Mouse (Mus musculus): ENCODE results near the gene Ift88.
A peak's percentile ranks its signal among the peaks of the same experiment; 100 is the strongest.
"Not testable (repeated sequence)": the region's sequence is repeated elsewhere in the genome, so short reads cannot be mapped to it uniquely, and the experiment has no call there.

The Ift88 gene

DNA sequence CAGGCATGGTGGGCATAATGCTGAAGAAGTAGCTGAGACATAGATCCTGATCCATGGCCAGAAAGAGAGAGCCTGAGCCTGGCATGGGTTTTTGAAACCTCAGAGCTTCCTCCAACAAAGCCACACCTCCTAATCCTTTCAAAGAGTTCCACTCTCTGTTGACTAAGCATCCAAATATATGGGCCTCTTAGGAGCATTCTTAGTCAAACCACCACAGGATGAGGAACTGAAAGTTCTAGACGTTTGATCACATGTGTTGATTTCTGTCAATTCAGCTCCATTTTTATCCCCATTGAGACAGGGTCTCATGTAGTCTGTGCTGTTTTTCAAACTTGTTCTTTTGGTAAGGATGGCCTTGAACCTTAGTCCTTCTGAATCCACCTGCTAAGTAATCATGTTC, 28.7 kb downstream of the Ift88 start:
- no peak for DNase-seq (ENCODE audit: low spot score)

DNA sequence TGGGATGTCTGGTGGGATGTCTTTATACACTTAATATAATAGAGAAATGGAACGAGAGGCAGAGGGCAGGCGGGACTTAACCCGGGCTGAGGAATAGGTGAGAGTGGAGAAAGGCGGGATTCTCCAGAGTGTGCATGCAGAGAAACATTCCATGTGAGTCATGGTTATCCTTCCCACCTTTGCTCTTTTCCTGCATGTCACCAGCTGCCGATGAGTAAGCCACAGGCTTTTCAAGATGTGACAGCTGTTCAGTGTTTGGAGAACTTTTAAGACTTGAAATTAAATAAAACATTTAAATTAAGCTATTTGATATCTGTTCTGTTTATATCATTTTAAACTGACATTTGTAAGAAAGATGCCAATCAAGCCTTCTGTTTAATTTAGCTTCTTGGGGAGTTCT, 36.0 kb downstream of the Ift88 start:
- DNase-seq (ENCODE audit: low spot score), result no peak

DNA sequence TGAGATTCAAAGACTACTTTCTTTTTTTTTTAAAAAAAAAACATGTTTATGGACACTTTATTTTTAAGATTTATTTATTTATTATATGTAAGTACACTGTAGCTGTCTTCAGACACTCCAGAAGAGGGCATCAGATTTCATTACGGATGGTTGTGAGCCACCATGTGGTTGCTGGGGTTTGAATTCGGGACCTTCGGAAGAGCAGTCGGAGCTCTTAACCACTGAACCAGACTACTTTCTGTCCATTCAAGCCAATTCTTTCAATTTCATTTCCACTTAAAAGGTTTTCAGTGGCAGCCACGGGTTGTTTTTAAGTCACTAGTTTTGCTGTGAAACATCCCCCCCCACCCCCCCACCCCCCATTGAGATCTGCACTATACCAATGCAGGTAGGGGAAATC, 36.5 kb downstream of the Ift88 start:
- not testable (repeated sequence) for DNase-seq (ENCODE audit: low spot score)

DNA sequence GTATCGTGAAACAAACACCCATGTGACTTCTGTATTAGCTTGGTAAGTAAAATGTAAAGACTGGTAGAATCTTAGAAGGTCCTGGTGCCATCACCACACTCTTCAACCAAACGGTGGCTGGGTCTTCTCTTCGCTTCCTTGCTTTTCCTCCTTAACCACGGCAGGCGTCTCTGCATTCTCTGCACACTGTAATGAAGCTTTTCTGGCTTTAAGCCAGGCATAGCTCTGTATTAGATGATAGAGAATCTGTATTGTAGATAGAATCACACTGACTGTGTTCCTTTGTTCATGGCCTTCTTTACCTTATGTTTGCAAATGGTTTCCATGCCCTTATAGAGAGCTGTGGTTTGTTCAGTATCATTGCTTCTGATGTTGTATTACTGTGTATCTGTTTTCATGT, 39.0 kb downstream of the Ift88 start:
- DNase-seq (ENCODE audit: low spot score), result no peak

DNA sequence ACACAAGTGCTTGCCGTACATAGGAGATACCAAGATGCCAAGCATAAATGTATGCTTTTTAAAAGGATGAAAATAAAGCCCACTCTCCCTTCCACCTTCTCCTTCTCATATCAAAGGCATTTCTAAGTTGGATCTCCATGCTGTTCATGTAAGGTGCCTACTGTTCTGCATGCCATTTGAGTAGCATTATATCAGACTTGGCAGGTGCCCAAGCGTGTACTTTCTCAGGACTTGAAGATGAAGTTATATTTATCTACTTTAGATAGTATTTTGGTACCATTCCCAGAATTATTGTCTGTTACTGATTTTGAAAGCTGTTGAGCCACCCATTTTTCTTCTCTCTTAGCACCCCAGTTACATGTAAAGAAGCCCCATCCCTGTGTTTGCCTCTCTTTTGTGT, 51.2 kb downstream of the Ift88 start:
- no peak for DNase-seq (ENCODE audit: low spot score)

DNA sequence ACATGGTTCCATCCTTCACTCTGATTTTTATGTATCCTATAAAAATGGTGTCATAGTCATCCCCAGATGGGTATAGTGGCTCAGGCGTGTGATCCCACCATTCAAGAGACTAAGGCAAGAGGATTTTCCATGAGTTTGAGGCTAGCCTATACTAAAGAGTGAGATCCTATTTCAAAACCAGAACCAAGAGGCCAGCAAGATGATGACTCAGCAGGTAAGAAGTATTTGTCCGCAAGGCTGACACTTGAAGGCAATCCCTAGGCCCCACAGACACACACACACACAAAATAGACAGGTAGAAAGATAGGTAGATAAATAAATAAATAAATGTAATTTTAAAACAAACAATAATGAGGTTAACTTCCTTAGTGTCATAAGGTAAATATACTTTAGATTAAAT, 58.4 kb downstream of the Ift88 start:
- no peak for DNase-seq (ENCODE audit: low spot score)

DNA sequence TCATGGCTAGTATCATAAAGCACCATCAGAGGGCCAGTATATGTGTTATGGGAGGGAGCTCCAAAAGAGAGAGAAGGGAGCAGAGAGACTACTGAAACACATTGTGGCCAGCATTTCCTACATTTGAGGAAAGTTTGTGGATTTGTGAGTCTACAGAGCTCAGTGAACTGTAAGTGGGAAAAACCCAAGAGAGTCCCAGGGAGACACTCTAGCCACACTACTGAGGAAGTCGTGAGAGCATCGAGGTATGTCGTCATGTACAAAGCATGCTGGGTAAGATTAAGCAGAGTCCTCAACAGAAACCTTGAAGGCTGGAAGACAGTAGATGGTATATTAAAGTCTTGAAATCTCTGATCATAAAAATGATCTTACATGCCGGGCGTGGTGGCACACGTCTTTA, 60.3 kb downstream of the Ift88 start:
- DNase-seq (ENCODE audit: low spot score), result no peak

DNA sequence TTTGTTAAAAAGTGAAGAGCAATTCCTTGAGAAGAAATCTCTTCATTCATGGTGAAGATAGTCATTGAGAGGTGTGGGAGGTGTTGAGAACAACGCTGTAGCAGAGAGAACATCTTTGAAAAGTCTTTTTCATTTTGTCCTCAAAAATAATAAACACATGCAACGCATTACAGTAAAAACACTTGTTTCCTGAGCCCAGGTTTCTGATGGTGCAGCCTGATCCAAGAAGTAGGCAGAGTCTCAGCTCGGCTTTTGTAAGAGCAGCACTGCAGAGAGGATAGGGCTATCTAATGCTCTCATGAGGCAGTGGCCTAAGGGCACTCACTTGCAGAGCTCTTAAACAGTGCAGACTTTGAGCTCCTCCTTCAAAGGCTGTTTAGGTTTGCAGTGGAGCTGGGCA, 65.8 kb downstream of the Ift88 start:
- DNase-seq (ENCODE audit: low spot score), result no peak

DNA sequence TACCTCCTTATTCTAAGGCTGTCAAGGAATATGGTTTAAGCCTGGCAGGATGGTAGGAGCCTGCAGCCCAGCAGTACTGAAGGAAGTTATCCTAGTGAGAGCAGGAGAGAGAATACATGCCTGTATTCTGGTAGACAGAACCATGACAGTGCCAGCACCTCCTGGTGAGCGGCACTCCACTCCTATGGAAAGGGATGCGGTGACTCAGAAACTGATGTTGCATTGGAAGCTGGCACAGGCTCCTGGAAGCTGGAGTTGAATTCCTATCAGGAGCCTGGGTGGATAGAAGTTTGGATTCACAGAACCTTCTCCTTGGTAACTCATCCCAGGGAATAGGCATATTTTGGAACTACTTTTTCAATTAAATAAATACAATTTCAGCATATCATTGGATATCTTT, 70.0 kb downstream of the Ift88 start:
- no peak for DNase-seq (ENCODE audit: low spot score)

DNA sequence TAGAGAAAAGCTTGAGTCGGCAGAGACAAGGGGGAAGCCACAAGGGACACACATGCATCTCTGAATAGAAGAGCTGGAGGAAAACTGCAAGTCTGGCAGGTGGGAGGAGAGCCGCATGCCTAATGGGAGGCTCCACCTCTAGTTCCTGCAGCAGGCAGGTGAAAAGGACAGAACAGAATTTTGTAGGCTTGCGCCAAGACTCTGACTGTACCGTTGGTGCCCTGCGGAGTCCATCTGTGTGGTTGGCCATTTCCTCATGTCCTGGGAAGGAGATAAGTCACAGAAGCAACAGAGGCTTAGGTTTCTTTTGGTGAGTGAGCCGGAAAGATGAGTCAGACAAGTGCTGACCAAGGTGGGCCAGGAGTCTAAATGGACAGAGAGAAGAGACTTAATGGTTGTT, 79.9 kb downstream of the Ift88 start:
- DNase-seq (ENCODE audit: low spot score), result no peak

DNA sequence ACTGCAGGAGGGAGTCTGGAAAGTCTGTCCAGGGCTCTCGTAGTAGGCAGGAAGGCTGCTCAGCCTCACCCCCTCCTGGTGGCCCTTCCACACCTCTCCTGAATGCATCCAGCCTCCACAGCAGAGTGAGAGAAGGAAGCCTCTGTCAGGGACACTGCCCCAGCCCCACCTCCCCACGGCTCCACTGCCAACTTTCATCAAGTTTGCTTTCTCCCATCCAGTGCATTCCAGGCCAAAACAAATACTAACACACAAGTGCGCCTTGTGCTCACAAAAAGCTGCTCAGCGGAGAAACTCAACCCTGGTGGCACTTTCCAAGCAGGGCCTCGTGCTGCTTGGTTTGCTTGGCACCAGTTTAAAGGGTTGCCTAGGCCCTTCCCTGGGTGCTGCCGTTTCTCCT, 85.7 kb downstream of the Ift88 start:
- no peak for DNase-seq (ENCODE audit: low spot score)

DNA sequence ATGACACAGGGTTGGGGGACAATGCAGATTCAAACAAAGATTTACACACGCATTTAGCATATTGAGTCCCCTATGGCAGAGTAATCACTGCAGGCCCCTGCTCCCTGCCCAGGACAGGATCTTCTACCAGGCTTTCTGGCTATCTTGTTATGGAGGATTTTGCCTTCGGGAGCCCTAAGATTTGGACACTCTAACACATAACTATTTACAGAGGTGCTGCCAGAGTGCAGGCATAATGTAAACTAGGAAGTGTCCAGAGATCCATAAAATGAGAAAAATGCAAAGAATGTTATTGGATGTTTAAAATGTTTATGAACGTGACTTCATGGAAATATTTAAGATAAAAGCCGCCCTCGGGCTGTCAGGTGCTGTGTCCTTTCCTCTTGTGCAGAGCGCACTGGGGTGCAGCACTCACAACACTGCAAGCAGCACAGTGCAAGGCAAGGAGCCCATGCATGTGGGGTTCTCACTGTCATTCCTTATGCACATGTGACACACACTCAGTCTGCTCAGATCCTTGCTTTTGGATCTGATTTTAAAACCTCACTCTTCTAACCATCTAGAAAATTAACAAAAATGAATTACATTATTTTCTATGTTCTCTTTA, 91.4 kb downstream of the Ift88 start:
- no peak for DNase-seq (ENCODE audit: low spot score)

DNA sequence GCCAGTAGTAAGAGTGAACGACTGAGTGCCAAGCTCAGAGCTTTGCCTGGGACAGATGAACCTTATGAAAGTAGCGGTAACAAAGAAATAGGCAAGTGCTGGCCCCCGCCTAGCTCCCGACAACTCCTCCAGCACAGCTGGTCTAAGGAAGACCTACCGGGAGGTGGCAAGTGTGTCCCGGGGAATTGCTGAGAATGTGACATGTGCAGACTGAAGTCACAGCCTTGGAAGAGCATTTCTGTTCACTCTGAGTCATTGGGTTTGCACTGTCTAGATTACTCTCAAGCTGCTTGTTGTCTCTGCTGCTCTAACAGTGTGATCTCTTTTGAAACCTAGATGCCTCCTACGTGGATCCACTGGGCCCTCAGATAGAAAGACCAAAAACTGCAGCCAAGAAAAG, 93.1 kb downstream of the Ift88 start:
- DNase-seq (ENCODE audit: low spot score), result no peak

DNA sequence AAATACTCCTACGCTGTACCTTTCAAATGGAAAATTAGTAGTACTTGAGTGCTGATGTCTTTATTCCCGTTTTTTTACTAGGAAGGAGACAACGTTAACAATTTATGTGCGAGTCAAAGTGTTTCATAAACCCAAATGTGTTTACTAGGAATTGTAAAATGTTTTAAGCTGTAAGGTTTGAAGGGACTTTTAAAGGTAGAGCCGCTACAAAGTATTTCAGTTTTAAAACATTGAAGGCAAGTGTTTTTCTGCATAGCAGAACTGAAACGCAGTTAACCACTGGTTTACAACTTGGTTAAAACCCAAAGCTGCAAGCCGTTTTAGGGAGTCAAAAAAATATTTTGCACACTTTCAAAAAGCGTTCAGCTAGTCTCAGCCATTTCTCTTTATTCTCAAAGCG, 99.9 kb downstream of the Ift88 start:
- DNase-seq (ENCODE audit: low spot score), result no peak

DNA sequence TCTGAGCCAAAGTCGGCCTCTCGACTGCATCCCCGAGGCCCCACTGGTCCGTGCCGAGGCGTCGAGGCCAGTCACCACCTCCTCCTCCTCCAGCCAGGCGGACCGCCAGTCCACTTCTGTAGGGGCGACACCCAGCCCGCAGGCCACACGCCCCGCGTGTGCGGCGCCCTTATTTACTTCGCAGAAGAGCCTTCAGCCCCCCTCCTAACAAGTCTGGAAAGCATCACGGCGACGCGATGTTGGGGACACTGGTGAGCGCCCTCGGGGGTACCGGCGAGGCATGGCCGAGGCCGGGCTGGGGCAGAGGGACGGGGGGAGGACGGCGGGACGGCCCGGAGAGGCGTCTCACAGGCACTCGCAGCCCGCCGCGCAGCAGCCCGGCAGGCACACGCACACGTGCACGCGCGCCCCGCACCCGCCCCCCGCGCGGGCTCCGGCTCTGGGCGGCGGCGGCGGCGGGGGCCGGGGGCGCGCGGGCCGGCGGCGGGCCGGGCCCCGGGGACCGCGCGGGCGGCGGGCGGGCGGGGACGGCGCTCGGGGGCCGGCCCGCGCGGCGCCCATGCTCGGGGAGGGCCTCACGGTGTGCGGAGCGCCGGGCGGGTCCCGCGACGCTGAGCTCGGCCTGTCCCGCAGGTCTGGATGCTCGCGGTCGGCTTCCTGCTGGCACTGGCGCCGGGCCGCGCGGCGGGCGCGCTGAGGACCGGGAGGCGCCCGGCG, 101.0 kb downstream of the Ift88 start, which contains the start of gene Il17d:
TSS of gene Il17d (plus strand) at position 107 of the 717 bp plus-strand sequence.
- DNase-seq (ENCODE audit: low spot score), result peak; percentile 47

DNA sequence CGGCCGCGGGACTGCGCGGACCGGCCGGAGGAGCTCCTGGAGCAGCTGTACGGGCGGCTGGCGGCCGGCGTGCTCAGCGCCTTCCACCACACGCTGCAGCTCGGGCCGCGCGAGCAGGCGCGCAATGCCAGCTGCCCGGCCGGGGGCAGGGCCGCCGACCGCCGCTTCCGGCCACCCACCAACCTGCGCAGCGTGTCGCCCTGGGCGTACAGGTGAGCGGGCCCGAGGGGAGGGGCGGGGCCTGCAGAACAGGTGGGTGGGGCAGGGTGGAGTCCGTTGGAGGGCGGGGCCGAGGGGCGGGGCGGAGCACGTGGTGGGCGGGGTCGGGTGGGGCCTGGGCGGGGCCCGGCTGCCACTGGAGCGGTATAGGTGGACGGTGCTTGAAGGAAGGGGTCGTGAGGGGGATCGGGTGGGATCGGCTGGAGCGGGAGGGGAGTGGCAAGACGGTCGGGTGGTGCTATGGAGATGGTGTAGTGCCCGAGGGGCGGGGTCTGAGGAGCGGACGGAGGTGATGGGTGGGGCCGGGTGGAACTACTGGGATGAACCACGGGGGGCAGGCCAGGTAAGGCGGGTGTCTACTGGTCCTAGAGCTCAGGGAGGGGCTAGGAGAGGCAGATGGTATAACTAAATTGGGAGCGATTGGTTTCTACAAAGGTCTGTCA, 101.7 kb downstream of the Ift88 start:
- peak; percentile 76 for DNase-seq (ENCODE audit: low spot score)

DNA sequence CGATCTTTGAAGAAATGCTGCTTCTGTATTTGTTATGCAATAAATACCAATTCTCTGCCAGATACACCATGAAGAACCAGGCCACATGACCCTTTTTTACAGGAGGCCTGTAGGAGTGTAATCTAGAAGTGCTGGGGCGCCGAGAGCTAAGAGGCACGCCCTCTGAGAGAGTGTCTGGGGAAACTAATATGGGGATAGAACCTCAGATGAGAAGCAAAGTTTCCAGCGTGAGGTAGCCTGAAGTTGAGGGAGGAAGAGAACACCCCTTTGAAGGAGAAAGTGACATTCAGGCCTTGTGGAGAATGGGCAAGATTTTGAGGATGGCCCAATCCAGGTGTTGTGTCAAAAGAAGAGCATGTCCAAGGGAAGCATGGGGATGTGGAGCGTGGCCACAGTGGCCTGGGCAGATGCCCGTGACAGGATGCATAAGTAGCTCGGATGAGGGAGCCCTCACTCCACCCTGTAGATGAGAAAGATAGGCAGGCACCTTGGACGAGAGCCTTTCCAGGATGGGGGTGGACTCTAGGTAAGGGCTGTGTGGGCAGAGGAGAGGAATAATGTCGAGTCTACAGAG, 102.3 kb downstream of the Ift88 start:
- no peak for DNase-seq (ENCODE audit: low spot score)

DNA sequence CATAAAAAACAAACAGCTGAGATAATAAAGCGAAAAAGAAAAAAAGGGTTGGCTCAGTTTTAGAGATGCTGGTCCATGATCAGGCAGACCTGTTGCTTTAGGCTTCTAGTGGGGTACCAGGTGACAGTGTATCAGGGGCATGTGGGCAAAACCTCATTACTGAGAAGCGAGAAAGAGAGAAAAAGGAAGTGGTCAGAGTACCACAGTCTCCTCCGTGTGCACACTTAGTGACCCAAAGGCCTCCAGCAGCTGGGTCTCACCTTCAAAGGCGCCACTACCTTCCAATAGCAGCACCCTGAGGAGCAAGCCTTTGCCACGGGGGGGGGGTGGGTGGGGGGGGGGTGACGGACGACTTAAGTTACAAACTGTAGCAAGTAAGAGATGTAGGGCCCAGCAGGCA, 103.3 kb downstream of the Ift88 start:
- no peak for DNase-seq (ENCODE audit: low spot score)

DNA sequence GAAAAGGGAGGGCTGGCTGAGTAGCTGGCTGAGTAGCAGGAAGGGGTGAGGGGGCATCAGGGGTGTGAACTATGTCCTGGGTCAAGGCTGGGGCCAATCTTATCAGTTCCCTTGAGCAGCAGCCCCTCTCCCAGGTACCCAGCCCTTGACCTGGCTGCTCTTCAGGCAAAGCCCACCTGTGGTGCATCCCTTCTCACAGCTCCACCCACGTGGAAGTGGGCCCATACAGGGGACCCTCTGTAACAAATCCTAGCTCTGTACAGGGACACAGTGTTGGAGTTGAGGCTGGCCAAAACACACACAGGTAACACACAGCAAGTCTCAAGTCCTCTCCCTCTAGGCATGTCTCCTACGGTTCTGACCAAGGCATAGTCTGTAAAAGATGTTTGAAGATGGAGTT, 103.7 kb downstream of the Ift88 start:
- DNase-seq (ENCODE audit: low spot score), result no peak

DNA sequence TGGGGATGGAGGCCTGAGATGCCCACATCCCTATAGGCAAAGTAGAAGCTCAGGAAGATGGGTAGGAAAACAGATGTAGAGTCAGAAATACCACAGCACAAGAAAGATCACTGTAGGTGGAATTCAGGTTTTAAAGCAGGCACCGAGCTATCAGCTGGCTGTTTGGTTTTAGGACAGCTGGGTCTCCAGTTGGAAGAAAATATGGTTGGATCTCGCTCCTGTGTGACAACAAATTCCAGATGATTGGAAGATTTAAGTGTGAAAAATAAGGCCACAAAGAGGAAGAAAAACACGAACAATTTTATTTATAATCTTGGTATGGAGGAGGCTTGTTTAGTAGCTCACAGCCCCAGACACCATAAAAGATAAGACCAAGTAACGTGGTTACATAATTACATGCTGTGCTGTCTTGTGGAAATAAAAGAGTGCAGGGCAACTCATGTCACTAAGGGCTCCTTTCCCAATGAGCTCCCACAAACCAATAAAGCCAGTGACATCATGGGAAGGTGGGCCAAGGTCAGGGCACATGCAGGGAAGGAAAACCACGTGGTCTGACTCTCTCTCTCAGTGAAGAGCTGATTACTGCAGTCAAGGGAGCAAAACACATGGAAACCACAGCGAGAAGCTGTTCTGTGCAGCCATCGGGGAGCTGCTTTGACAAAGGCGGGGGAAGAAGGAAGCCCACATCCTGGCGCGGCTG, 105.4 kb downstream of the Ift88 start:
- DNase-seq (ENCODE audit: low spot score), result peak; percentile 29

DNA sequence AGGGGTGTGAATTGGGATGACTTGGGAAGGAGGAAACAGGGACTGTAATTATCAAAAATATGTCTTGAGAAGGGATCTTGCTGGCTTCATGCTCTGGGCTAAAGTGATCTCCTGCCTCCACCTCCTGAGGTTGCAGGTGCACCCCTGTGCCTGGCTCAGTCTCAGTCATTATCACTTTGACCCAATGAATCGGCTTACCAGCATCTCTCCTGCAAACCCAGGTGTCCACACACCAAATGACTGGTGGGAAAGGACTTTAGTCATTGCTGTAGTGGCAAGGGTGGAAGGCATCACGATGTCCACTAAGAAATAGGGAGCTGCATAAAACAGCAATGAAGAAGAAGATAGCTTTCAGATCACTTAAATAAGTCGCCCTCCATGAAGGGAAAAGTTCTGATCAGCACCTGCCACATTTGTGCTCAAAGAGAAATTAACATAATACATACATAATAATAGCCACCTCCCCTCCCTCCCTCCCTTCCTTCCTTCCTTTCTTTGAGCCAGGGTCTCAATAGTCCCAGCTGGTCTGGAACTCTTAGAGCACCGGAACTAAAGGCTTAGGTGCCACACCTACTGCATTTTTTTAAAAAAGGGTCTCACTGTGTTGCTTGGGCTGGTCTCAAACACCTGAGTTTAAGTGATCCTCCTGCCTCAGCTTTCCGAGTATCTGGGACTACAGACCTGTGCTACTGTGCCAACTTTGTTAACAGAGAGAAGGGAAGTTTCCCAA, 106.1 kb downstream of the Ift88 start:
- no peak for DNase-seq (ENCODE audit: low spot score)

DNA sequence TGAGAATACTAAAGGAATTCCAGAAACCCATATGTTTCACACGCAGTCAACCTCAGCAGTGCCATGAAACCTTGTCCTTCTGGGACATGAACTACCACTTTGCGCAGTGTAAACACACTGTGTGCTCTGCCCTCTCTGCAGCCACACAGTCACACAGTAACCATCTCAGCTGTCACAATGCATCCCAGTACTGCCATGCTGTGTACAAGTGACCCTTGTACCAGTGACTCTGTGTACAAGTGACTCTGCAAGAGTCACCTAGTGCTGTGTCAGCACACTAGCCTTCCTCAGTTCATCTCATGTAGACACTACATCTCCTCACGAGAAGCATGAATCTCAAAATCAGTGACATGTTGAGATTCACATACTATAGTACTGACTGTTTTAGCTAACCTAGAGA, 108.7 kb downstream of the Ift88 start:
- DNase-seq (ENCODE audit: low spot score), result no peak
